Mouse (Mus musculus): ENCODE data around the gene Sox21. TPM values are rescaled to one million over a fixed set of nuclear protein-coding genes. Genes with fewer than 3 reads are reported as not detected.

Sox21 gene
- polyA plus RNA-seq (2012; rRNA removed): 0.85 and 0.98 TPM in 2 replicates
- polyA plus RNA-seq (2014; fragmentation: Nextera tagmentation; extraction: Ambion mirVana): 0.65 and 0.84 TPM in 2 replicates

GRCm38 (mm10) chr14:118236886-118237289 lies at the start of gene Sox21:
Gene Sox21, minus strand, starts transcription at chr14:118237030.
- Histone ChIP-seq H3K4me2 (replicated peaks; ENCODE audit: low read depth, low read length, severe bottlenecking) (peak within 1 kb of the TSS; percentile 92), H3K36me3 (ENCODE audit: control insufficient read depth, insufficient read depth, low read length) (no peaks in the 10 kb centered on the region), H3K9me3 (ENCODE audit: control insufficient read depth, low read length) (no peaks in the 10 kb centered on the region), H3K27me3 (ENCODE audit: control insufficient read depth, insufficient read depth, low read length) (peaks cover 76% of the 10 kb centered on the region), H3K9ac (ENCODE audit: low read depth, low read length, severe bottlenecking) (peak within 1 kb of the TSS; percentile 40), H3K27ac (replicated peaks; ENCODE audit: low read depth, low read length) (no peak within 1 kb of the TSS), H3K4me1 (ENCODE audit: control insufficient read depth, insufficient read depth, low read length) (peaks cover 18% of the 10 kb centered on the region; the same call in 1 of the 2 replicates), H3K4me3 (replicated peaks; ENCODE audit: low read length) (peak within 1 kb of the TSS; percentile 46)
- ATAC-seq (ENCODE audit: low FRiP score, low read depth): peak; percentile 54
- whole genome bisulfite sequencing: 0% methylated on average over 23 of the region's 34 CpGs
- no peak for TF ChIP-seq POLR2A (IDR thresholded peaks at IDR 0.05; ENCODE audit: borderline replicate concordance, extremely low read depth, insufficient read depth, insufficient read length)
- peak; percentile 21 for DNase-seq (ENCODE audit: low spot score)

GRCm38 (mm10) chr14:118286096-118286495 lies 49.3 kb upstream of the Sox21 start:
- Histone ChIP-seq H3K36me3 (ENCODE audit: control insufficient read depth, insufficient read depth, low read length) (no peaks in the 10 kb centered on the region), H3K4me3 (replicated peaks; ENCODE audit: low read length) (no peak overlapping the region), H3K4me1 (ENCODE audit: control insufficient read depth, insufficient read depth, low read length) (0 out of 2 replicates have a peak, but pooled peaks cover 3% of the 10 kb centered on the region), H3K9me3 (ENCODE audit: control insufficient read depth, low read length) (no peaks in the 10 kb centered on the region), H3K27me3 (ENCODE audit: control insufficient read depth, insufficient read depth, low read length) (no peaks in the 10 kb centered on the region), H3K9ac (ENCODE audit: low read depth, low read length, severe bottlenecking) (no peak overlapping the region), H3K27ac (replicated peaks; ENCODE audit: low read depth, low read length) (no peak overlapping the region), H3K4me2 (replicated peaks; ENCODE audit: low read depth, low read length, severe bottlenecking) (no peak overlapping the region)
- ATAC-seq (ENCODE audit: low FRiP score, low read depth): no peak
- TF ChIP-seq POLR2A (IDR thresholded peaks at IDR 0.05; ENCODE audit: borderline replicate concordance, extremely low read depth, insufficient read depth, insufficient read length): no peak
- DNase-seq (ENCODE audit: low spot score): no peak
- WGBS: 79% methylated on average over 2 of the region's 2 CpGs

- Histone ChIP-seq H3K4me3 (replicated peaks; ENCODE audit: low read length) (no peak overlapping the region), H3K9me3 (ENCODE audit: control insufficient read depth, low read length) (peaks cover 9% of the 10 kb centered on the region; the same call in 1 of the 2 replicates), H3K4me1 (ENCODE audit: control insufficient read depth, insufficient read depth, low read length) (0 out of 2 replicates have a peak, but pooled peaks cover 3% of the 10 kb centered on the region), H3K27me3 (ENCODE audit: control insufficient read depth, insufficient read depth, low read length) (no peaks in the 10 kb centered on the region), H3K36me3 (ENCODE audit: control insufficient read depth, insufficient read depth, low read length) (no peaks in the 10 kb centered on the region), H3K4me2 (replicated peaks; ENCODE audit: low read depth, low read length, severe bottlenecking) (no peak overlapping the region), H3K9ac (ENCODE audit: low read depth, low read length, severe bottlenecking) (no peak overlapping the region), H3K27ac (replicated peaks; ENCODE audit: low read depth, low read length) (no peak overlapping the region)
- WGBS: 18% methylated on average over 14 of the region's 14 CpGs
- peak; percentile 55; the same call in 1 of the 2 replicates for ATAC-seq (ENCODE audit: low FRiP score, low read depth)
- DNase-seq (ENCODE audit: low spot score): peak; percentile 31
- no peak for TF ChIP-seq POLR2A (IDR thresholded peaks at IDR 0.05; ENCODE audit: borderline replicate concordance, extremely low read depth, insufficient read depth, insufficient read length)
These were observed 46.1 kb upstream of the Sox21 start for GRCm38 (mm10) chr14:118282917-118283316.

GRCm38 (mm10) chr14:118282272-118282671 lies 45.4 kb upstream of the Sox21 start:
- Histone ChIP-seq H3K4me3 (replicated peaks; ENCODE audit: low read length) (no peak overlapping the region), H3K9me3 (ENCODE audit: control insufficient read depth, low read length) (peaks cover 9% of the 10 kb centered on the region; the same call in 1 of the 2 replicates), H3K4me1 (ENCODE audit: control insufficient read depth, insufficient read depth, low read length) (0 out of 2 replicates have a peak, but pooled peaks cover 3% of the 10 kb centered on the region), H3K9ac (ENCODE audit: low read depth, low read length, severe bottlenecking) (no peak overlapping the region), H3K27ac (replicated peaks; ENCODE audit: low read depth, low read length) (no peak overlapping the region), H3K36me3 (ENCODE audit: control insufficient read depth, insufficient read depth, low read length) (no peaks in the 10 kb centered on the region), H3K27me3 (ENCODE audit: control insufficient read depth, insufficient read depth, low read length) (no peaks in the 10 kb centered on the region), H3K4me2 (replicated peaks; ENCODE audit: low read depth, low read length, severe bottlenecking) (no peak overlapping the region)
- 70% methylated on average over 3 of the region's 3 CpGs for WGBS
- DNase-seq (ENCODE audit: low spot score) (no peak), ATAC-seq (ENCODE audit: low FRiP score, low read depth) (no peak)
- no peak for TF ChIP-seq POLR2A (IDR thresholded peaks at IDR 0.05; ENCODE audit: borderline replicate concordance, extremely low read depth, insufficient read depth, insufficient read length)

GRCm38 (mm10) chr14:118277704-118278498 lies 41.1 kb upstream of the Sox21 start:
- no peak for ATAC-seq (ENCODE audit: low FRiP score, low read depth)
- Histone ChIP-seq H3K27ac (replicated peaks; ENCODE audit: low read depth, low read length) (no peak overlapping the region), H3K9me3 (ENCODE audit: control insufficient read depth, low read length) (peaks cover 9% of the 10 kb centered on the region; the same call in 1 of the 2 replicates), H3K4me3 (replicated peaks; ENCODE audit: low read length) (no peak overlapping the region), H3K36me3 (ENCODE audit: control insufficient read depth, insufficient read depth, low read length) (no peaks in the 10 kb centered on the region), H3K9ac (ENCODE audit: low read depth, low read length, severe bottlenecking) (no peak overlapping the region), H3K27me3 (ENCODE audit: control insufficient read depth, insufficient read depth, low read length) (no peaks in the 10 kb centered on the region), H3K4me1 (ENCODE audit: control insufficient read depth, insufficient read depth, low read length) (no peaks in the 10 kb centered on the region), H3K4me2 (replicated peaks; ENCODE audit: low read depth, low read length, severe bottlenecking) (no peak overlapping the region)
- WGBS: 80% methylated on average over 7 of the region's 7 CpGs
- no peak for TF ChIP-seq POLR2A (IDR thresholded peaks at IDR 0.05; ENCODE audit: borderline replicate concordance, extremely low read depth, insufficient read depth, insufficient read length)
- DNase-seq (ENCODE audit: low spot score): no peak

Measured in limb, embryonic 14.5 days (tissue).